Mouse (Mus musculus) CH12.LX (cell line): Measurements from ENCODE around the gene Gm16253. TPM values are rescaled to one million over a fixed set of nuclear protein-coding genes. Genes with fewer than 3 reads are reported as not detected.

ENCODE experiments used
- DNase-seq: peaks from one replicate; pipeline ENCODE4 v3.0.0-alpha.2; 2013; ENCODE audit errors: extremely low read depth
- H3K27ac ChIP-seq: 2 replicates; pipeline ENCODE4 v1.5.1; 2012; ENCODE audit warnings: low read depth, mild to moderate bottlenecking, control low read depth, moderate library complexity; ENCODE audit not compliant: insufficient read depth
- H3K27me3 ChIP-seq: replicated peaks from 2 replicates; pipeline ENCODE3; 2012; ENCODE audit warnings: inconsistent platforms
- H3K36me3 ChIP-seq, 2 experiments: replicated peaks in 1 of 2; 2 replicates each; pipeline versions ENCODE3 to v1.6.1; 2012; ENCODE audit warnings: inconsistent platforms in 1 of 2, low read length in 1 of 2, mild to moderate bottlenecking in 1 of 2, mixed read lengths in 1 of 2, moderate library complexity in 1 of 2; ENCODE audit not compliant: control insufficient read depth in 1 of 2, insufficient read depth in 1 of 2
- H3K4me1 ChIP-seq, 2 experiments: 2 replicates each; pipeline ENCODE4 v1.6.1; 2012; ENCODE audit warnings: inconsistent platforms in 1 of 2, moderate library complexity in 1 of 2; ENCODE audit not compliant: insufficient read depth in 2 of 2, control insufficient read depth in 1 of 2
- H3K4me2 ChIP-seq: 2 replicates; pipeline ENCODE4 v1.6.1; 2012; ENCODE audit warnings: low read depth, mild to moderate bottlenecking, control low read depth; ENCODE audit not compliant: poor library complexity, insufficient read depth, severe bottlenecking
- H3K4me3 ChIP-seq, 3 experiments: fragments of 150-350 bp in 1 of 3; sonication (generic) in 1 of 3; replicated peaks in 1 of 3; 2 replicates each; pipeline versions ENCODE3 to v1.5.1; 2011 to 2012; ENCODE audit warnings: low read depth in 2 of 3, low read length in 2 of 3, mild to moderate bottlenecking in 2 of 3, moderate library complexity in 2 of 3, control low read depth in 1 of 3, improper control_type of control experiment in 1 of 3, inconsistent platforms in 1 of 3, mixed read lengths in 1 of 3; ENCODE audit not compliant: poor library complexity in 1 of 3
- H3K79me2 ChIP-seq: replicated peaks from 2 replicates; pipeline ENCODE4 v1.6.1; 2012; ENCODE audit warnings: mild to moderate bottlenecking, moderate library complexity; ENCODE audit not compliant: control insufficient read depth, poor library complexity, insufficient read depth, severe bottlenecking; ENCODE audit errors: extremely low read depth
- H3K9ac ChIP-seq: 2 replicates; pipeline ENCODE4 v1.6.1; 2012; ENCODE audit warnings: low read depth, mild to moderate bottlenecking, control low read depth, moderate library complexity; ENCODE audit not compliant: insufficient read depth
- H3K9me3 ChIP-seq: replicated peaks from 2 replicates; pipeline ENCODE3; 2012; ENCODE audit warnings: low read length, inconsistent platforms, mixed read lengths
- CTCF ChIP-seq, 2 experiments: IDR thresholded peaks in 1 of 2; conservative IDR thresholded peaks in 1 of 2; 2 replicates each; pipeline ENCODE4 v1.5.1; 2011 to 2012; ENCODE audit warnings: low read depth in 2 of 2, low read length in 2 of 2, improper control_type of control experiment in 1 of 2, inconsistent platforms in 1 of 2, mild to moderate bottlenecking in 1 of 2, moderate library complexity in 1 of 2
- ELF1 ChIP-seq: IDR thresholded peaks from 2 replicates; pipeline ENCODE4 v1.6.1; 2014; ENCODE audit warnings: low read depth, mild to moderate bottlenecking, inconsistent platforms, low read length, improper control_type of control experiment
- MEF2A ChIP-seq: IDR thresholded peaks from 2 replicates; pipeline ENCODE4 v1.6.1; 2014; ENCODE audit warnings: low read depth, mild to moderate bottlenecking, inconsistent platforms, low read length, improper control_type of control experiment, borderline replicate concordance
- NELFE ChIP-seq: IDR thresholded peaks from 2 replicates; pipeline ENCODE4 v1.6.1; 2011; ENCODE audit warnings: low read depth, low read length, improper control_type of control experiment
- RAD21 ChIP-seq: IDR thresholded peaks from 2 replicates; pipeline ENCODE4 v1.6.1; 2011; ENCODE audit warnings: low read depth, mild to moderate bottlenecking, low read length, improper control_type of control experiment, moderate library complexity
- TCF12 ChIP-seq: IDR thresholded peaks from 2 replicates; pipeline ENCODE4 v1.6.1; 2014; ENCODE audit warnings: low read depth, mild to moderate bottlenecking, inconsistent platforms, low read length, improper control_type of control experiment
- USF2 ChIP-seq: conservative IDR thresholded peaks from 2 replicates; pipeline ENCODE4 v1.6.1; 2011; ENCODE audit warnings: low read depth, low read length, improper control_type of control experiment
- ZMIZ1 ChIP-seq: IDR thresholded peaks from 2 replicates; pipeline ENCODE4 v1.6.1; 2012; ENCODE audit warnings: low read depth, mild to moderate bottlenecking, inconsistent platforms, low read length, improper control_type of control experiment
- dilution Hi-C: fragments of 300-500 bp; cut with MboI; formaldehyde crosslinking; loops from 2 replicates; pipeline ENCODE4 v1.14.3; 2020; ENCODE audit warnings: low sequenced_read_pairs; ENCODE audit not compliant: extremely low pct_unique_long_range_greater_than_20kb, extremely low pct_ligation_motif_present
- in situ Hi-C: fragments of 300-500 bp; cut with MboI; formaldehyde crosslinking; loops from 3 replicates; pipeline ENCODE4 v1.14.3; 2019; ENCODE audit warnings: low sequenced_read_pairs, low pct_ligation_motif_present, low pct_unique_long_range_greater_than_20kb, mixed read lengths
- polyA plus RNA-seq: library from polyadenylated mRNA; unstranded; fragments of >175 nt; gene quantifications from 2 replicates; pipeline ENCODE4 v1.2.1, GENCODE M21; 2012; ENCODE audit warnings: low read depth; ENCODE audit not compliant: insufficient read length
- total RNA-seq, 2 experiments: library from RNA; depleted of rRNA; stranded (reverse); fragments of 300-350 nt in 1 of 2; fragments of >200 nt in 1 of 2; gene quantifications; 2 replicates each; pipeline ENCODE4 v1.2.3; 2012 to 2014

Gm16253 gene
- total and polyA plus RNA-seq, 3 experiments: 0.46 to 0.72 TPM; not detected in 1

GRCm38 (mm10) chr3:96528506-96528905 is 48.3 kb upstream of the Gm16253 start:
- Histone ChIP-seq H3K4me3 (no peak overlapping the region), H3K9ac (no peak overlapping the region), H3K4me1 (peaks cover 2 to 20% of the 10 kb centered on the region in 2 experiments; a peak in 2 of 4 replicates), H3K79me2 (no peaks in the 10 kb centered on the region), H3K9me3 (peaks cover 4% of the 10 kb centered on the region), H3K27me3 (peaks cover 52% of the 10 kb centered on the region), H3K27ac (no peak overlapping the region), H3K36me3 (no peaks in the 10 kb centered on the region), H3K4me2 (0 out of 2 replicates have a peak overlapping the region, but pooled peaks have one; percentile 24)
- DNase-seq: peak; percentile 74
- in situ Hi-C loops: loop anchor here (25.0 kb wide), 1 partner anchor 241 kb away; the partner anchor contains the start of gene Fcgr1
- TF ChIP-seq USF2 (no peak), MEF2A (0 out of 2 replicates have a peak, but pooled peaks have one; percentile 31)
- dilution Hi-C loops: no loop called here

GRCm38 (mm10) chr3:96532050-96532449 is 44.7 kb upstream of the Gm16253 start:
- Histone ChIP-seq H3K9me3 (peaks cover under 1% of the 10 kb centered on the region), H3K4me1 (peaks cover 2 to 20% of the 10 kb centered on the region in 2 experiments; a peak in 2 of 4 replicates), H3K9ac (no peak overlapping the region), H3K27ac (no peak overlapping the region)
- dilution Hi-C loops: no loop called here
- in situ Hi-C loops: loop anchor here (10.0 to 25.0 kb wide), 2 partner anchors 127 to 245 kb away; partner anchors contain the start of gene Fcgr1
- DNase-seq: no peak
- no peak for TF ChIP-seq MEF2A
- TF ChIP-seq CTCF (conservative IDR thresholded peaks at IDR 0.05 in 1 of 2, IDR thresholded peaks at IDR 0.05 in 1 of 2; ENCODE audit: low read depth in 2 of 2, low read length in 2 of 2): peak in 1 of 2 experiments; percentile 54; a peak in 2 of 4 replicates
- peak; percentile 50 for TF ChIP-seq RAD21
- no peak for TF ChIP-seq ELF1
- no peak for TF ChIP-seq TCF12
- no peak for TF ChIP-seq ZMIZ1
- TF ChIP-seq, all 38 proteins: peak for 2
- Histone ChIP-seq H3K4me3 (no peak overlapping the region), H3K27me3 (peaks cover 33% of the 10 kb centered on the region), H3K4me2 (no peak overlapping the region), H3K36me3 (no peaks in the 10 kb centered on the region), H3K79me2 (no peaks in the 10 kb centered on the region)

DNA sequence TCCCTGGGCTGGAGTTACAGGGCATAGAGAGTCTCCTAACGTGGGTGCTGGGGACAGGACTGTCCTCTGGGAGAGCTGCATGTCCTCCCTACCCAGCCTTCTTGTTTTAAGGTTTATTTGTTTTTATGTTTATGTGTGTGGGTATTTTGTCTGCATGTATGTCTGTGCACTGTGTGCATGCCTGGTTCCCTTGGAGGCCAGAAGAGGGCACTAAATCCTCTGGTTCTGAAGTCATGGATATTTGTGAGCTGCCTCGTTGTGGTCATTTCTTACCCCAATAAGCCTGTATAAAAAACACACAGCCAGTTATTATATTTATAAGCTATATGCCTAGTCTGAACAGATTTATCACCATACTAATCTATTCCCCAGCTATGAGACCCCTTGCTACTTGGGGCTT is 42.5 kb upstream of the Gm16253 start:
- no peak for DNase-seq
- Histone ChIP-seq H3K4me1 (0 out of 4 replicates have a peak, but pooled peaks cover 0 to 2% of the 10 kb centered on the region in 2 experiments), H3K4me3 (no peak overlapping the region)
- in situ Hi-C loops (loop anchor here (10.0 to 25.0 kb wide), 2 partner anchors 129 to 247 kb away; partner anchors contain the start of gene Fcgr1), dilution Hi-C loops (no loop called here)
- no peak for TF ChIP-seq NELFE
- peak in 1 of 2 experiments; percentile 41; a peak in 2 of 4 replicates for TF ChIP-seq CTCF (conservative IDR thresholded peaks at IDR 0.05 in 1 of 2, IDR thresholded peaks at IDR 0.05 in 1 of 2; ENCODE audit: low read depth in 2 of 2, low read length in 2 of 2)
- TF ChIP-seq, all 38 proteins: peak for 1
- no peaks in the 10 kb centered on the region for H3K9me3 ChIP-seq
- H3K27ac ChIP-seq: no peak overlapping the region
- H3K27me3 ChIP-seq: peaks cover 22% of the 10 kb centered on the region
- H3K4me2 ChIP-seq: no peak overlapping the region
- H3K79me2 ChIP-seq: no peaks in the 10 kb centered on the region
- no peak overlapping the region for H3K9ac ChIP-seq
- H3K36me3 ChIP-seq: no peaks in the 10 kb centered on the region
